Mouse (Mus musculus): ENCODE results near the gene Adss. TPM values are rescaled to one million over a fixed set of nuclear protein-coding genes. Genes with fewer than 3 reads are reported as not detected.

Adss gene
- polyA plus RNA-seq, 1 experiment from 2014 or later = 42.3 TPM

- H3K36me3 ChIP-seq (ENCODE audit: control insufficient read depth, insufficient read depth, low read length) = no peaks in the 10 kb centered on the region
- ATAC-seq = no peak
- no peak overlapping the region for H3K4me2 ChIP-seq (ENCODE audit: low read depth, low read length)
- no peaks in the 10 kb centered on the region for H3K27me3 ChIP-seq (replicated peaks; ENCODE audit: control insufficient read depth, insufficient read depth, low read length)
- H3K4me3 ChIP-seq (ENCODE audit: low read length) = no peak overlapping the region
- 87% methylated on average over 3 of the region's 3 CpGs for whole genome bisulfite sequencing
- H3K27ac ChIP-seq (ENCODE audit: low read length) = no peak overlapping the region
- H3K9ac ChIP-seq (ENCODE audit: low read depth, low read length) = no peak overlapping the region
- 0 out of 2 replicates have a peak, but pooled peaks cover 5% of the 10 kb centered on the region for H3K4me1 ChIP-seq (ENCODE audit: control insufficient read depth, insufficient read depth, low read length)
- no peaks in the 10 kb centered on the region for H3K9me3 ChIP-seq (ENCODE audit: control insufficient read depth, low read length)
Observed at GRCm38 (mm10) chr1:177731973-177732372, 64.3 kb downstream of the Adss start.

- H3K9ac ChIP-seq (ENCODE audit: low read depth, low read length) = no peak within 1 kb of the TSS
- no peaks in the 10 kb centered on the region for H3K9me3 ChIP-seq (ENCODE audit: control insufficient read depth, low read length)
- no peak within 1 kb of the TSS for H3K4me2 ChIP-seq (ENCODE audit: low read depth, low read length)
- H3K27ac ChIP-seq (ENCODE audit: low read length) = no peak within 1 kb of the TSS
- H3K4me1 ChIP-seq (ENCODE audit: control insufficient read depth, insufficient read depth, low read length) = peaks cover 16% of the 10 kb centered on the region; the same call in 1 of the 2 replicates
- no peaks in the 10 kb centered on the region for H3K27me3 ChIP-seq (replicated peaks; ENCODE audit: control insufficient read depth, insufficient read depth, low read length)
- no peaks in the 10 kb centered on the region for H3K36me3 ChIP-seq (ENCODE audit: control insufficient read depth, insufficient read depth, low read length)
- no peak within 1 kb of the TSS for H3K4me3 ChIP-seq (ENCODE audit: low read length)
- WGBS = 68% methylated on average over 11 of the region's 11 CpGs
- ATAC-seq = no peak
Observed at GRCm38 (mm10) chr1:177729043-177730024, 67.0 kb downstream of the Adss start, which contains the start of gene 1700016C15Rik. Gene 1700016C15Rik, plus strand, starts transcription at chr1:177729814.

GRCm38 (mm10) chr1:177727883-177728525, 68.3 kb downstream of the Adss start:
- H3K36me3 ChIP-seq (ENCODE audit: control insufficient read depth, insufficient read depth, low read length) = no peaks in the 10 kb centered on the region
- peak; percentile 86 for ATAC-seq
- H3K4me3 ChIP-seq (ENCODE audit: low read length) = no peak overlapping the region
- H3K4me1 ChIP-seq (ENCODE audit: control insufficient read depth, insufficient read depth, low read length) = peaks cover 16% of the 10 kb centered on the region; the same call in 1 of the 2 replicates
- 71% methylated on average over 3 of the region's 3 CpGs for WGBS
- no peak overlapping the region for H3K27ac ChIP-seq (ENCODE audit: low read length)
- H3K4me2 ChIP-seq (ENCODE audit: low read depth, low read length) = no peak overlapping the region
- H3K27me3 ChIP-seq (replicated peaks; ENCODE audit: control insufficient read depth, insufficient read depth, low read length) = no peaks in the 10 kb centered on the region
- no peak overlapping the region for H3K9ac ChIP-seq (ENCODE audit: low read depth, low read length)
- H3K9me3 ChIP-seq (ENCODE audit: control insufficient read depth, low read length) = no peaks in the 10 kb centered on the region

GRCm38 (mm10) chr1:177726870-177727269, 69.4 kb downstream of the Adss start:
- Histone ChIP-seq H3K4me2 (ENCODE audit: low read depth, low read length) (no peak overlapping the region), H3K27ac (ENCODE audit: low read length) (no peak overlapping the region), H3K4me1 (ENCODE audit: control insufficient read depth, insufficient read depth, low read length) (peaks cover 16% of the 10 kb centered on the region; the same call in 1 of the 2 replicates), H3K4me3 (ENCODE audit: low read length) (no peak overlapping the region), H3K27me3 (replicated peaks; ENCODE audit: control insufficient read depth, insufficient read depth, low read length) (no peaks in the 10 kb centered on the region), H3K9me3 (ENCODE audit: control insufficient read depth, low read length) (no peaks in the 10 kb centered on the region), H3K9ac (ENCODE audit: low read depth, low read length) (no peak overlapping the region), H3K36me3 (ENCODE audit: control insufficient read depth, insufficient read depth, low read length) (no peaks in the 10 kb centered on the region)
- 0 out of 2 replicates have a peak, but pooled peaks have one; percentile 27 for ATAC-seq
- 50% methylated on average over 5 of the region's 5 CpGs for WGBS

GRCm38 (mm10) chr1:177723786-177724185, 72.5 kb downstream of the Adss start:
- 66% methylated on average over 4 of the region's 4 CpGs for WGBS

GRCm38 (mm10) chr1:177719029-177719427, 77.3 kb downstream of the Adss start:
- Histone ChIP-seq H3K4me1 (ENCODE audit: control insufficient read depth, insufficient read depth, low read length) (no peaks in the 10 kb centered on the region), H3K9me3 (ENCODE audit: control insufficient read depth, low read length) (no peaks in the 10 kb centered on the region), H3K27me3 (replicated peaks; ENCODE audit: control insufficient read depth, insufficient read depth, low read length) (no peaks in the 10 kb centered on the region), H3K4me3 (ENCODE audit: low read length) (no peak overlapping the region), H3K36me3 (ENCODE audit: control insufficient read depth, insufficient read depth, low read length) (no peaks in the 10 kb centered on the region), H3K27ac (ENCODE audit: low read length) (no peak overlapping the region), H3K9ac (ENCODE audit: low read depth, low read length) (no peak overlapping the region), H3K4me2 (ENCODE audit: low read depth, low read length) (no peak overlapping the region)
- WGBS = 81% methylated on average over 3 of the region's 3 CpGs
- no peak for ATAC-seq

More at GRCm38 (mm10) chr1:177723786-177724185, 72.5 kb downstream of the Adss start:
- H3K27ac ChIP-seq (ENCODE audit: low read length) = no peak overlapping the region
- H3K9me3 ChIP-seq (ENCODE audit: control insufficient read depth, low read length) = no peaks in the 10 kb centered on the region
- no peaks in the 10 kb centered on the region for H3K36me3 ChIP-seq (ENCODE audit: control insufficient read depth, insufficient read depth, low read length)
- peaks cover 16% of the 10 kb centered on the region; the same call in 1 of the 2 replicates for H3K4me1 ChIP-seq (ENCODE audit: control insufficient read depth, insufficient read depth, low read length)
- no peak overlapping the region for H3K4me3 ChIP-seq (ENCODE audit: low read length)
- no peak overlapping the region for H3K9ac ChIP-seq (ENCODE audit: low read depth, low read length)
- no peak overlapping the region for H3K4me2 ChIP-seq (ENCODE audit: low read depth, low read length)
- no peaks in the 10 kb centered on the region for H3K27me3 ChIP-seq (replicated peaks; ENCODE audit: control insufficient read depth, insufficient read depth, low read length)
- no peak for ATAC-seq

- no peak overlapping the region for H3K4me2 ChIP-seq (ENCODE audit: low read depth, low read length)
- H3K4me3 ChIP-seq (ENCODE audit: low read length) = no peak overlapping the region
- H3K4me1 ChIP-seq (ENCODE audit: control insufficient read depth, insufficient read depth, low read length) = no peaks in the 10 kb centered on the region
- no peak for ATAC-seq
- H3K27me3 ChIP-seq (replicated peaks; ENCODE audit: control insufficient read depth, insufficient read depth, low read length) = no peaks in the 10 kb centered on the region
- H3K9ac ChIP-seq (ENCODE audit: low read depth, low read length) = no peak overlapping the region
- WGBS = 60% methylated on average over 11 of the region's 11 CpGs
- no peaks in the 10 kb centered on the region for H3K36me3 ChIP-seq (ENCODE audit: control insufficient read depth, insufficient read depth, low read length)
- H3K27ac ChIP-seq (ENCODE audit: low read length) = no peak overlapping the region
- no peaks in the 10 kb centered on the region for H3K9me3 ChIP-seq (ENCODE audit: control insufficient read depth, low read length)
Observed at GRCm38 (mm10) chr1:177718340-177719028, 77.8 kb downstream of the Adss start.

GRCm38 (mm10) chr1:177717057-177717835, 79.1 kb downstream of the Adss start:
- Histone ChIP-seq H3K9me3 (ENCODE audit: control insufficient read depth, low read length) (no peaks in the 10 kb centered on the region), H3K4me3 (ENCODE audit: low read length) (no peak overlapping the region), H3K4me2 (ENCODE audit: low read depth, low read length) (no peak overlapping the region), H3K27ac (ENCODE audit: low read length) (no peak overlapping the region), H3K27me3 (replicated peaks; ENCODE audit: control insufficient read depth, insufficient read depth, low read length) (no peaks in the 10 kb centered on the region), H3K4me1 (ENCODE audit: control insufficient read depth, insufficient read depth, low read length) (no peaks in the 10 kb centered on the region), H3K36me3 (ENCODE audit: control insufficient read depth, insufficient read depth, low read length) (no peaks in the 10 kb centered on the region), H3K9ac (ENCODE audit: low read depth, low read length) (no peak overlapping the region)
- peak; percentile 41; the same call in 1 of the 2 replicates for ATAC-seq
- 70% methylated on average over 7 of the region's 7 CpGs for WGBS
